Mouse (Mus musculus): ENCODE data around the gene Slc18a2.

GRCm38 (mm10) chr19:59273190-59273589, 12.5 kb downstream of the Slc18a2 start:
- TF ChIP-seq CTCF (IDR thresholded peaks at IDR 0.05; ENCODE audit: low read depth) = no peak
- TF ChIP-seq EP300 (IDR thresholded peaks at IDR 0.05; ENCODE audit: low read depth) = no peak
